Mouse (Mus musculus): ENCODE results near the gene Ap2b1.

Ap2b1 gene

GRCm38 (mm10) chr11:83443824-83444223 is 145.0 kb downstream of the Ap2b1 start:
- DNase-seq (ENCODE audit: low read depth), result peak; percentile 18

- DNase-seq (ENCODE audit: low read depth), result peak; percentile 63
These were observed 146.2 kb downstream of the Ap2b1 start for GRCm38 (mm10) chr11:83445001-83445400.

GRCm38 (mm10) chr11:83447612-83448011 is 148.8 kb downstream of the Ap2b1 start:
- DNase-seq (ENCODE audit: low read depth), result no peak

- no peak for DNase-seq (ENCODE audit: low read depth)
These were observed 149.4 kb downstream of the Ap2b1 start for GRCm38 (mm10) chr11:83448021-83448926.

- DNase-seq (ENCODE audit: low read depth), result no peak
These were observed 150.1 kb downstream of the Ap2b1 start for GRCm38 (mm10) chr11:83448927-83449236.

GRCm38 (mm10) chr11:83449298-83449697 is 150.5 kb downstream of the Ap2b1 start:
- DNase-seq (ENCODE audit: low read depth), result no peak

GRCm38 (mm10) chr11:83450550-83450949 is 151.7 kb downstream of the Ap2b1 start:
- no peak for DNase-seq (ENCODE audit: low read depth)

- no peak for DNase-seq (ENCODE audit: low read depth)
These were observed 152.5 kb downstream of the Ap2b1 start for GRCm38 (mm10) chr11:83451281-83451680.

- no peak for DNase-seq (ENCODE audit: low read depth)
These were observed 155.7 kb downstream of the Ap2b1 start for GRCm38 (mm10) chr11:83454548-83454947.
